Mouse (Mus musculus) lung, embryonic 14.5 days (tissue): ENCODE results near the gene Mast4. TPM values are rescaled to one million over a fixed set of nuclear protein-coding genes. Genes with fewer than 3 reads are reported as not detected.
A peak's percentile ranks its signal among the peaks of the same experiment; 100 is the strongest.
"Not testable (repeated sequence)": the region's sequence is repeated elsewhere in the genome, so short reads cannot be mapped to it uniquely, and the experiment has no call there.

Source experiments
- ATAC-seq: fragments of 200-750 bp; cut with Nextera tagmentation; 2 replicates; pipeline ENCODE4 v1.8.0; 2017; ENCODE audit warnings: mild to moderate bottlenecking, moderate TSS enrichment, moderate library complexity; ENCODE audit not compliant: insufficient read depth
- DNase-seq: peaks from one replicate; pipeline ENCODE4 v3.0.0-alpha.2; 2015
- H3K27ac ChIP-seq: fragments of 300-500 bp; sonication (generic); 2 replicates; pipeline ENCODE4 v1.5.1; 2014; ENCODE audit warnings: low read depth, mild to moderate bottlenecking, moderate library complexity
- H3K27me3 ChIP-seq: fragments of 300-500 bp; sonication (generic); 2 replicates; pipeline ENCODE4 v1.6.1; 2014; ENCODE audit warnings: low read length, control low read depth; ENCODE audit not compliant: insufficient read depth
- H3K36me3 ChIP-seq: fragments of 300-500 bp; sonication (generic); 2 replicates; pipeline ENCODE4 v1.6.1; 2014; ENCODE audit warnings: control low read depth; ENCODE audit not compliant: insufficient read depth
- H3K4me1 ChIP-seq: fragments of 300-500 bp; sonication (generic); 2 replicates; pipeline ENCODE4 v1.6.1; 2014; ENCODE audit warnings: antibody characterized with exemption, control low read depth; ENCODE audit not compliant: insufficient read depth
- H3K4me2 ChIP-seq: fragments of 300-500 bp; sonication (generic); 2 replicates; pipeline ENCODE4 v1.6.1; 2014; ENCODE audit warnings: mild to moderate bottlenecking
- H3K4me3 ChIP-seq: fragments of 300-500 bp; sonication (generic); 2 replicates; pipeline ENCODE4 v1.5.1; 2014; ENCODE audit warnings: low read depth, low read length
- H3K9ac ChIP-seq: fragments of 300-500 bp; sonication (generic); 2 replicates; pipeline ENCODE4 v1.6.1; 2014
- H3K9me3 ChIP-seq: fragments of 300-500 bp; sonication (generic); 2 replicates; pipeline ENCODE4 v1.6.1; 2016; ENCODE audit warnings: low read depth, low read length, control low read depth
- CTCF ChIP-seq: IDR thresholded peaks from 2 replicates; pipeline ENCODE4 v1.5.1; 2016; ENCODE audit warnings: antibody characterized with exemption, low read depth
- WGBS: fragments of 180-500 bp; shearing (Covaris S2); extraction: QIAGEN DNeasy Blood & Tissue Kit; methylation state at CpG from one replicate; pipeline ENCODE4 v1.1.7; 2014; 5-methylcytosine and 5-hydroxymethylcytosine counted together
- polyA plus RNA-seq: library from polyadenylated mRNA; unstranded; fragments of >200 nt; fragmentation: Nextera tagmentation; extraction: Ambion mirVana; gene quantifications from 2 replicates; pipeline ENCODE4 v1.2.1, GENCODE M21; 2014

Gene Mast4
- polyA plus RNA-seq = 30.8 and 32.1 TPM in 2 replicates

- DNase-seq = peak; percentile 93
- Histone ChIP-seq H3K36me3 (no peaks in the 10 kb centered on the region), H3K9me3 (no peaks in the 10 kb centered on the region), H3K27me3 (peaks cover 39% of the 10 kb centered on the region), H3K4me2 (peak within 1 kb of the TSS; percentile 88), H3K9ac (peak within 1 kb of the TSS; percentile 58), H3K4me3 (peak within 1 kb of the TSS; percentile 68), H3K4me1 (peaks cover 4% of the 10 kb centered on the region; the same call in 1 of the 2 replicates), H3K27ac (no peak within 1 kb of the TSS)
- ATAC-seq = peak; percentile 98
- WGBS = under 1% methylated on average over 44 of the region's 44 CpGs
- no peak for TF ChIP-seq CTCF
Observed at GRCm38 (mm10) chr13:103334392-103334686, at the start of gene Mast4. Mast4 (minus strand) TSS chr13:103334497.

- Histone ChIP-seq H3K4me2 (no peak overlapping the region), H3K9ac (no peak overlapping the region), H3K27ac (no peak overlapping the region), H3K4me1 (no peaks in the 10 kb centered on the region), H3K4me3 (no peak overlapping the region), H3K36me3 (no peaks in the 10 kb centered on the region), H3K27me3 (no peaks in the 10 kb centered on the region), H3K9me3 (no peaks in the 10 kb centered on the region)
- no peak for TF ChIP-seq CTCF
- ATAC-seq = no peak
- WGBS = 35% methylated on average over 1 of the region's 1 CpGs
- DNase-seq = no peak
Observed at GRCm38 (mm10) chr13:103374495-103374894, 40.2 kb upstream of the Mast4 start.

GRCm38 (mm10) chr13:103369194-103369593, 34.9 kb upstream of the Mast4 start:
- Histone ChIP-seq H3K9me3 (no peaks in the 10 kb centered on the region), H3K4me3 (no peak overlapping the region), H3K4me1 (no peaks in the 10 kb centered on the region), H3K27me3 (no peaks in the 10 kb centered on the region), H3K36me3 (no peaks in the 10 kb centered on the region), H3K4me2 (no peak overlapping the region), H3K27ac (no peak overlapping the region), H3K9ac (no peak overlapping the region)
- no peak for TF ChIP-seq CTCF
- WGBS = 72% methylated on average over 7 of the region's 7 CpGs
- ATAC-seq (no peak), DNase-seq (no peak)

GRCm38 (mm10) chr13:103363181-103363580, 28.9 kb upstream of the Mast4 start:
- H3K36me3 ChIP-seq = no peaks in the 10 kb centered on the region
- no peaks in the 10 kb centered on the region for H3K9me3 ChIP-seq
- H3K27me3 ChIP-seq = no peaks in the 10 kb centered on the region
- WGBS = 80% methylated on average over 10 of the region's 10 CpGs
- no peak overlapping the region for H3K4me3 ChIP-seq
- no peaks in the 10 kb centered on the region for H3K4me1 ChIP-seq
- DNase-seq = no peak
- no peak overlapping the region for H3K4me2 ChIP-seq
- TF ChIP-seq CTCF = no peak
- no peak for ATAC-seq
- H3K9ac ChIP-seq = no peak overlapping the region
- H3K27ac ChIP-seq = no peak overlapping the region

DNA sequence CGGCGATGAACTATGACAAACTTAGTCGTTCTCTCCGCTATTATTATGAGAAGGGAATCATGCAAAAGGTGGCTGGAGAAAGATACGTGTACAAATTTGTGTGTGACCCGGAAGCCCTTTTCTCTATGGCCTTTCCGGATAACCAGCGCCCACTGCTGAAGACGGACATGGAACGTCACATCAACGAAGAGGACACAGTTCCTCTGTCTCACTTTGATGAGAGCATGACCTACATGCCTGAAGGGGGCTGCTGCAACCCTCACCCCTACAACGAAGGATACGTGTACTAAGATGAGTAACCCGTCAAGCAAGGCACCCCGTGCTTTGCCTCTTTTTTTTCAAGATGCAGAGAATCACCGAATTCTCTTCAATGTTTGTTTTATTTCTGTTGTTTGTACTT, 23.1 kb upstream of the Mast4 start:
- not testable (repeated sequence) for H3K9me3 ChIP-seq, H3K36me3 ChIP-seq, H3K27me3 ChIP-seq, ATAC-seq, H3K27ac ChIP-seq, H3K9ac ChIP-seq, DNase-seq, H3K4me1 ChIP-seq, H3K4me2 ChIP-seq, H3K4me3 ChIP-seq
- WGBS = 91% methylated on average over 16 of the region's 16 CpGs

- 93% methylated on average over 4 of the region's 6 CpGs for WGBS
- DNase-seq, ATAC-seq: not testable (repeated sequence)
Observed at GRCm38 (mm10) chr13:103356909-103357308, 22.6 kb upstream of the Mast4 start.

DNA sequence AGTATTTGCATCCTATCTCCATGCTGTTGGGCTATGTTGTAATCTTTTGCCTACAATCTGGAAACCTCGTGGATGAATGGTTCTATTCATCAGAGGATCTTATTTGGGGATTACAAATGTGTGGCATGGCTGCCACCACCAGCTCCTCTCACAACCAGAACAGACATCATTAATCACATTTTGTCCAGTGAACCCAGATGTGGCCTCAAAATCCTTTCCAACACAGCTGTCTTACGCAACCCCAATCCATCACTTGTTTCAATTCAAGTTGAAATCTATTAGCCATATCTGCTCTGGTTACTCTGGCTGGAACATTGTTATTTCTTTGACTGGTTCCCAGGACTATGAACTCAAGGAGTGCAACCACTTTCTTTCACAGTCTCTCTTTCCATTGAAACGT, 20.4 kb upstream of the Mast4 start:
- Histone ChIP-seq H3K27me3 (no peaks in the 10 kb centered on the region), H3K4me3 (no peak overlapping the region), H3K9me3 (no peaks in the 10 kb centered on the region), H3K4me1 (no peaks in the 10 kb centered on the region), H3K27ac (no peak overlapping the region), H3K9ac (no peak overlapping the region), H3K4me2 (no peak overlapping the region), H3K36me3 (no peaks in the 10 kb centered on the region)
- no peak for DNase-seq
- ATAC-seq = no peak
- WGBS = 59% methylated on average over 3 of the region's 3 CpGs
- no peak for TF ChIP-seq CTCF

More at GRCm38 (mm10) chr13:103356909-103357308, 22.6 kb upstream of the Mast4 start:
- not testable (repeated sequence) for H3K9ac ChIP-seq, H3K36me3 ChIP-seq, H3K27me3 ChIP-seq, H3K4me2 ChIP-seq, H3K4me1 ChIP-seq, H3K9me3 ChIP-seq, H3K27ac ChIP-seq, H3K4me3 ChIP-seq

DNA sequence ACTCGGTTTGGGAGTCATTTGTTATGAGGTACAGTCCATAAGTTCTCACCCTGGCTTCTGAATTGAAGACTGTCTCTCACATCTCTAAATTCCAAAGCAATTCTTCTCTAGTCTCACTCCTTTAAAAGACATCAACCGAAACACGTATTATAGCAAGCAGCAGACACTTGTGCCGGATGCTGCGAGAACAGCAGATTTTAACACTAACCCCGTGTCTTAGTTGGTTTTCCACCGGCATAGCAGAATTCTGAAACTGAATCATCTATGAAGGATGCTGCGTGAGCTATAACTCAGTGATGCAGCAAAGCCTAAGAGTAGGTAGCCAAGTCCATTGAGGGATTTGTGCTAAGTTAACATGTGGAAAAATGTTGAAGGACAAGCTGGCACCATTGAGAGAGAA, 10.5 kb upstream of the Mast4 start:
- Histone ChIP-seq H3K27ac (no peak overlapping the region), H3K9me3 (no peaks in the 10 kb centered on the region), H3K4me3 (no peak overlapping the region), H3K9ac (no peak overlapping the region), H3K4me1 (no peaks in the 10 kb centered on the region), H3K36me3 (no peaks in the 10 kb centered on the region), H3K4me2 (no peak overlapping the region), H3K27me3 (no peaks in the 10 kb centered on the region)
- ATAC-seq (no peak), DNase-seq (no peak)
- no peak for TF ChIP-seq CTCF
- 94% methylated on average over 8 of the region's 8 CpGs for WGBS
